Mouse (Mus musculus): ENCODE results near the gene Bud13.

DNA sequence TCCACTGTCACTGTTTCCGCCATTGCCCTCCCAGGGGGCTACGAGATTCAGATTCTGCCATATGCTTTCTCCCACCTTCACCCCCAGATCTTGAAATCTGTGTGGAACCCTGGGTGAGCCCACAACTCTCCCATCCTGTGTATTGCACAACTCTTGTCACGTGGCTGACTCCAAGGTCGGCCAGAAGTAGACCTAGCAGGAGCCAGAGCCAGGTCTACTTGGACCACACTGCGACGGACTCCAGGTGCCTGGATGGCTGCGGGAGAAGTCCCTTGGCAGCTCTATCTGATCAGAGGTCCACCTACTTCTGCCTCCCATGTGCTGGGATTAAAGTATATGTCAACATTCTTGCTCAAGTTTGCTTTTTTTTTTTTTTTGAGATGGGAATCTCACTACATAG lies 21.7 kb upstream of the Bud13 start:
- TF ChIP-seq CTCF (conservative IDR thresholded peaks at IDR 0.05; ENCODE audit: insufficient read depth, insufficient read length, low read depth, low read length) (no peak), POLR2A (IDR thresholded peaks at IDR 0.05; ENCODE audit: low read depth, low read length) (no peak)

Measured in kidney, adult 2 months (tissue).